Mouse (Mus musculus) midbrain, embryonic 11.5 days (tissue): ENCODE measurements around the gene Rps2. TPM values are rescaled to one million over a fixed set of nuclear protein-coding genes. Genes with fewer than 3 reads are reported as not detected.

Experiments used
- ATAC-seq: fragments of 200-750 bp; cut with Nextera tagmentation; 2 replicates; pipeline ENCODE4 v1.8.0; 2017; ENCODE audit warnings: moderate TSS enrichment, moderate library complexity; ENCODE audit not compliant: low FRiP score
- DNase-seq: peaks from one replicate; pipeline ENCODE4 v3.0.0; 2015; ENCODE audit warnings: low spot score; ENCODE audit errors: missing footprints
- H3K27ac ChIP-seq: fragments of 300-500 bp; sonication (generic); 2 replicates; pipeline ENCODE4 v1.5.1; 2014; ENCODE audit warnings: low read depth, low read length
- H3K27me3 ChIP-seq: fragments of 300-500 bp; sonication (generic); 2 replicates; pipeline ENCODE4 v1.6.1; 2014; ENCODE audit warnings: mild to moderate bottlenecking, low read length, moderate library complexity, mixed read lengths; ENCODE audit not compliant: control insufficient read depth, insufficient read depth
- H3K36me3 ChIP-seq: fragments of 300-500 bp; sonication (generic); 2 replicates; pipeline ENCODE4 v1.6.1; 2014; ENCODE audit warnings: mild to moderate bottlenecking, low read length, moderate library complexity, mixed read lengths; ENCODE audit not compliant: control insufficient read depth, insufficient read depth
- H3K4me1 ChIP-seq: fragments of 300-500 bp; sonication (generic); 2 replicates; pipeline ENCODE4 v1.6.1; 2014; ENCODE audit warnings: low read length; ENCODE audit not compliant: control insufficient read depth, insufficient read depth
- H3K4me2 ChIP-seq: fragments of 300-500 bp; sonication (generic); 2 replicates; pipeline ENCODE4 v1.6.1; 2014; ENCODE audit warnings: mild to moderate bottlenecking, moderate library complexity
- H3K4me3 ChIP-seq: fragments of 300-500 bp; sonication (generic); 2 replicates; pipeline ENCODE4 v1.5.1; 2014; ENCODE audit warnings: low read depth, low read length
- H3K9ac ChIP-seq: fragments of 300-500 bp; sonication (generic); 2 replicates; pipeline ENCODE4 v1.6.1; 2014; ENCODE audit warnings: low read length
- H3K9me3 ChIP-seq: fragments of 300-500 bp; sonication (generic); 2 replicates; pipeline ENCODE4 v1.6.1; 2016; ENCODE audit warnings: low read length; ENCODE audit not compliant: control insufficient read depth
- WGBS: fragments of 180-500 bp; shearing (Covaris S2); extraction: QIAGEN DNeasy Blood & Tissue Kit; methylation state at CpG from one replicate; pipeline ENCODE4 v1.1.7; 2014; 5-methylcytosine and 5-hydroxymethylcytosine counted together
- polyA plus RNA-seq: library from polyadenylated mRNA; unstranded; fragments of >200 nt; fragmentation: Nextera tagmentation; extraction: Ambion mirVana; gene quantifications from 2 replicates; pipeline ENCODE4 v1.2.1, GENCODE M21; 2014

Gene Rps2
- polyA plus RNA-seq, 1 experiment from 2014 or later = 1,392 TPM

DNA sequence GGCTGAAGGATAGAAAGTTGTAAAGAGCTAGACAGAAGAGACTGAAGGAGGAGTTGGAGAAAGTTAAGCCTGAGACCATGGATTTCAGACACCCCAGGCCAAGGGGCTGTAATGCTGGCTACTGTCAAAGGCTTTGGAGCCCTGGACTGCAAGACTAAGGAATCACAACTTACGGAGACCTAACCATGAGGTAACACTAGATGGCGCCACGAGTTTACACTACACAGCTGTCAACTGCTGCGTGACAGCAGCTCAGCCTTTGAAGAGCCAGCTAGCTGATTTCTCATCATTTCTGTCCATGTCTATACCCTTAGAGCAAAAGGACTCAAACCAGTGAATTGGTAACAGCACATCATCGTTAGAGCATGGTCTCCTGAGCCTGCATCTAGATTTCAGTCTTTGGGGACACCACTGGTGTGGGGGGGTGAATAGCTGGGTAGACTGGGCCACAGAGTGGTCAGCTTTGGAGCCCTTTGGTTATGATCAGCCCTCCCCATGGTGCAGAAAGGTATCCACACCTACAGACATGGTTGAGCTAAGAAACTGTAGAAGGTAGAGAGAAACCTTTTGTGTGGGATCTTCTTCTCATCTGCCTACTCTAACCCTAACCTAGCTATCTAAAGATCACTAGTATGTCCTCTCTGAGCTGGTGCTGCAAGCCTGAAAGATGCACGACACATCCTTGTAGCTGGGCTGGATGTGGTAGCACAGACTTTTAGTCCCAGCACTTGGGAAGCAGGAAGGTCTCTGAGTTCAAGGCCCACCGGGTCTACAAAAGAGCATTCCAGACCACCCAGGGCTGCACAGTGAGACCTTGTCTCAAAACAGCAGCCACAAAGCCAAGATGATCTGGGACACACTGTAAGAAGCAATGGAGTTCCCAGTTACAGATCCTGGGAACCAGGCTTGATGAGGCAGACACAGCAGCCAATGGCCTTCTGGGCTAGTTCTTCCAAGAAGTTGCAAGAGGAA is 27.9 kb downstream of the Rps2 start:
- ATAC-seq = peak; percentile 67; the same call in 1 of the 2 replicates
- no peak overlapping the region for H3K4me2 ChIP-seq

DNA sequence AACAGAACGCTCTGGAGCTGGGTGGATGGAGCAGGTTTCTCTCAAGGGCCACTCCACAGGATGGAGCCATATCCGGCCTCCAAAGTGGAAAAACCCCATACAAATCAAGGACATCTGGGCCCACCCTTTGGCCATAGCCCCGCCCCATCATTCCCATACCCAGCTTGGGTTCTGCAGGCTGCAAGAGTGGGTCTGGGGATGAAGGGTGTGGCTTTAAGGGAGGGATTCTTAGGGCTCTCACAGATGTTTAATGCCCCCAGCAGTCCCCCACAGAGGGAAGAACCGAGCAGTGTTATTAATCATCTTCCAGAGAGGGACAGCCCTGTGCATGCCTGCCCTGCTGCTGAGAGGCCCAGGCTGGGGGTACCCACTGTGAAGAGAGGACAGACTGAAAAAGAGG is 29.1 kb downstream of the Rps2 start:
- peaks cover 21% of the 10 kb centered on the region for H3K27me3 ChIP-seq
- DNase-seq (peak; percentile 56), ATAC-seq (no peak)
- no peaks in the 10 kb centered on the region for H3K9me3 ChIP-seq
- 45% methylated on average over 4 of the region's 4 CpGs for WGBS
- H3K4me3 ChIP-seq = no peak overlapping the region
- H3K9ac ChIP-seq = no peak overlapping the region
- no peak overlapping the region for H3K27ac ChIP-seq
- H3K4me2 ChIP-seq = no peak overlapping the region
- no peaks in the 10 kb centered on the region for H3K4me1 ChIP-seq
- no peaks in the 10 kb centered on the region for H3K36me3 ChIP-seq

More for the DNA sequence above, 27.9 kb downstream of the Rps2 start:
- 18% methylated on average over 7 of the region's 7 CpGs for WGBS
- DNase-seq = peak; percentile 97
- Histone ChIP-seq H3K9ac (no peak overlapping the region), H3K4me1 (no peaks in the 10 kb centered on the region), H3K36me3 (no peaks in the 10 kb centered on the region), H3K27ac (no peak overlapping the region), H3K9me3 (no peaks in the 10 kb centered on the region), H3K4me3 (no peak overlapping the region), H3K27me3 (peaks cover 11% of the 10 kb centered on the region)

DNA sequence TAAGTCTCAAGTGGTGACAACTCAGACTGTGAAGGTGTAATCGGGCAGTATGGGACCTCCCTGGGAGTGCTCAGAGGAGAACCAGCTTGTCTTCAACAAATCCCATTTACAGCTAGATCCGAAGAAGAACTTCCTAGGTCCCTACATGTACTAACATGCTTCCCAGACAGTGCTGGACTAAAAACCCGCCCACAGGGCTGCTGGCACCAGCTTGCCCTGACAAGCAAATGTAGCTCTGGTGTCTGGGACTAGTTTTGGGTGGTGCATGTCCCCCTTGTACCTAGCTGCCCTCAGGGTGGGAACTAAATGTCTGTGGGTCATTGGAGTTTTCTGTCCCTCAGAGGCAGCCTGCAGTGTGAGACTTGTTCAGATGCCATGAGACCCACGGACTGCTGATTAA is 33.6 kb downstream of the Rps2 start:
- no peaks in the 10 kb centered on the region for H3K36me3 ChIP-seq
- peaks cover 7% of the 10 kb centered on the region for H3K4me1 ChIP-seq
- DNase-seq = peak; percentile 86
- H3K4me2 ChIP-seq = no peak overlapping the region
- peaks cover 52% of the 10 kb centered on the region for H3K27me3 ChIP-seq
- H3K27ac ChIP-seq = no peak overlapping the region
- no peak for ATAC-seq
- no peaks in the 10 kb centered on the region for H3K9me3 ChIP-seq
- H3K4me3 ChIP-seq = no peak overlapping the region
- H3K9ac ChIP-seq = no peak overlapping the region
- 19% methylated on average over 4 of the region's 4 CpGs for WGBS

DNA sequence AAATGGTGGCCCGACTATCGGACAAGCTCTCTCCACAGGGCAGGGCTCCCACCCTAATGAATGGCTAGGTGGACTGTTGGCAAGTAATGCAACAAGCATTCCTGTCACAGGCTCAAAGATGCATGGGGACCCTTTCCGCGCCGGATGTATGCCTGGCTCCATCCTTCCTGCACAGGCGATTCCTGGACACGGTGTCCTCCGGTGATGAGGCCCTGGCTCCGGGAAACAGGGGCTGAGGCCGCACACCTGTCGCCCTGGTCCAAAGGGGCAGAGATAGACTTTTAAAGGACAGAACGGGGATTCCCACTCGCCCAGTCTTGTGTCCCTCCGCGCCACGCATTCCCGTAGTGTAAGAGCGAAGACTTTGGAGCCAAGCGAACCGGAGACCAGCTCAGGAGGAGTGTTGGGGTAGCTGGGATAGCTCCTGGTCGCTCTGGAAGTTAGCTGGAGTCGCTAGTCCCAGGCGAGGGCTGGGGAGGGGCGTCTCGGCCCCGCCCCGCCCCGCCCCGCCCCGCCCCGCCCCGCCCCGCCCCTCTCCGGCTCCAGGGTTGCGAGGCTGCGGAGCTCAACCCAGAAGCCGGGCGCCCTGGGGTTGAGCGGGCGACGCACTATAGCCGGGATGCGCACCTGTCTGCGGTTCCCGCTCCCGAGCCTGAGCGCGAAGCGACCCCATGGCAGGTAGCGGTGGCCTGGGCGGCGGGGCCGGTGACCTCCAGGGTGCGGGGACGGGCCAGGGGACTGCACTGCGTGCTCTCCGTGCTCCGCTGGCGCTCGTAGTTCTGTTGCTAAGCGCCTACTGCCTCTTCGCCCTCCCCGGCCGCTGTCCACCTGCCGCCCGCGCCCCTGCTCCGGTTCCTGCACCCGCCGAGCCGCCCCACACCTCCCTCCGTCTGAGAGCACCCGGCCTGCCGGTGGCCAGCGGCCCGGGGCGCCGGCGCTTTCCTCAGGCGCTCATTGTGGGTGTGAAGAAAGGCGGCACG is 34.8 kb downstream of the Rps2 start, which contains the start of gene Hs3st6:
TSS of gene Hs3st6 (plus strand) at position 574 of the 980 bp plus-strand sequence.
- Histone ChIP-seq H3K27me3 (peaks cover 52% of the 10 kb centered on the region), H3K4me1 (peaks cover 7% of the 10 kb centered on the region), H3K27ac (no peak within 1 kb of the TSS), H3K4me2 (peak within 1 kb of the TSS; percentile 96), H3K9ac (peak within 1 kb of the TSS; percentile 33; the same call in 1 of the 2 replicates), H3K36me3 (no peaks in the 10 kb centered on the region), H3K9me3 (no peaks in the 10 kb centered on the region), H3K4me3 (peak within 1 kb of the TSS; percentile 48)
- peak; percentile 91 for ATAC-seq
- peak; percentile 93 for DNase-seq
- under 1% methylated on average over 68 of the region's 82 CpGs for WGBS

DNA sequence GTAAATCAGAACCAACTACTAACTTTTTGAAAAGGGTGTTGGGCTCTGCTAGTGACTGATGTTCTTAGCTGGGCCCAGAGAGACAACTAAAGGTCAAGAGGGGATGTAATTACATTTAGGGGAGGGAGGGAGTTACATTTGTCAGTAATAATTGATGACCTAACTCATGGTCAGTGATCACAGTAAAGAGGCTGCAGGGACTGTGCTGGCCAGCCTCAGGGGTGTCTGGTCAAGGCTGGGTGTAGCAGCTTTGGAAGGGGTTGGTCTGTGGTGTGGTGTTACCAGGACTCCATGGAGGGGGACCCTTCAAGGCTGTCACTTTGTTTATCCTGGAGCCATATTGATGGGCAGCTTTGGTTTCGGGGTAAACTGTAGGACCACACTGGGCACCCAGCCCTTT is 39.5 kb downstream of the Rps2 start:
- 85% methylated on average over 1 of the region's 1 CpGs for WGBS
- Histone ChIP-seq H3K9me3 (no peaks in the 10 kb centered on the region), H3K27me3 (peaks cover 27% of the 10 kb centered on the region), H3K4me1 (peaks cover 6% of the 10 kb centered on the region), H3K4me2 (no peak overlapping the region), H3K27ac (no peak overlapping the region), H3K9ac (no peak overlapping the region), H3K4me3 (no peak overlapping the region), H3K36me3 (no peaks in the 10 kb centered on the region)
- DNase-seq = no peak
- ATAC-seq = no peak

DNA sequence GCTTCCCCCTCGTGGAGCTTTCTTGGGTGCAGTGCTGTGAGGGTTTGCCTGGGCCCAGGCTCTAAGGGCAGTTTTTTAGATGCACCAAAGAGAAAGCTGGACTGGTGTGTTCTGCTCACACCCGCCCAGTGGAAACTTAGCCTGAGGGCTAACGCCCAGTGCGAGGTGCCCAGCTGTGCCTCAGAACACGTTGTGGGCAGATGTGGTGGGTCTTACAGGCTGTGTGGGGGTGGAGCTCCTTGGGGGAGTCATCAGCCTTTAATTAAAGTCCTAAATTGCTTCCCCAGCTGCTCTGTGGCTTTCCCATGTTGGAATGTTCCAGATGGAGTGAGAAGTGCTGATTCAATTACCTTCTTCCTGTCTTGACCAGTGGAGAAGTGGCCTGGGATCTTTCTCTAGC is 43.2 kb downstream of the Rps2 start:
- DNase-seq (no peak), ATAC-seq (no peak)
- Histone ChIP-seq H3K36me3 (no peaks in the 10 kb centered on the region), H3K4me2 (no peak overlapping the region), H3K9ac (no peak overlapping the region), H3K4me1 (no peaks in the 10 kb centered on the region), H3K27ac (no peak overlapping the region), H3K9me3 (no peaks in the 10 kb centered on the region), H3K4me3 (no peak overlapping the region), H3K27me3 (no peaks in the 10 kb centered on the region)
- 56% methylated on average over 5 of the region's 5 CpGs for WGBS

DNA sequence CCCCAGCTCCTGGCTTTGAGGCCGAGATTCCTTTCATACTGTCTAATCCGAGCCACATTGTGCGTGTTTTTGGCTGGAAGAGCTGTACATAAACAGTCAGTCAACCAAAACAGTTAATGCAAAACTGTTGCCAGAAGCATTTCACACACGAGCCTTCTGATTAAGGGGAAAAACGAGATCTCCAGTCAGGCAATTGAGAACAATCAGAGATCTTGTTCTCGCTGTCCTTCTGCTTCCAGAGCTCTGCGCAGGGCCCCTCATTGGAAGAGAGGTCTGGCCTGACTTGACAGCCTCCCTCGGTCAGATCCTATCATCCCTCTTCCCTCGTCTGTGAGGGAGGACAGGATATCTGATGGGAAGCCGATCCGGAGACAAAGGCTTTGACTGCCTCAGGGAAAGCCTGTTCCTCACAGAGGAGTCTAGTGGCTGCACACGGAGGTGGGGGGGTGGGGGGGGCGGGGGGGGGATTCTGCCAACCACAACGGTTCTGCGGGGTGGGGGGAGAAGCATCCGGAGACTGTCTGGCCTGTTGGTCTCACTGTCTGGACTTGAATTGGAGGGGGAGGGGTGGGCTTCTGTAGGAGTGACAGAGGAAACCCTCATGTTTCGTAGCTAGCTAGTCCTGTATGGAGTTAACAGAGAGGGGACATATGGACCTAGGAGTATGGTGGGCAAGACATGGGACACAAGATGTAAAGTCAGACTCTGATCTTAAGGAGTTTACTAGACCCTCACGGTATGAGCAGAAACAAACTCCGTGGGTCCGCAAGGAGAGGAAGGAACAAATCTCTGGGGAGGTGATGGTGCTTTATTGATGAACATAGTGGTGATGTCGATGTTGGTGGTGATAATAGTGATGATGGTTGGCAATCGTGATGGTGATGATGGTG is 47.3 kb downstream of the Rps2 start:
- Histone ChIP-seq H3K36me3 (no peaks in the 10 kb centered on the region), H3K4me3 (no peak overlapping the region), H3K27ac (no peak overlapping the region), H3K4me2 (no peak overlapping the region), H3K9ac (no peak overlapping the region), H3K4me1 (no peaks in the 10 kb centered on the region), H3K27me3 (no peaks in the 10 kb centered on the region), H3K9me3 (no peaks in the 10 kb centered on the region)
- WGBS = 59% methylated on average over 21 of the region's 22 CpGs
- ATAC-seq (no peak), DNase-seq (peak; percentile 83)

DNA sequence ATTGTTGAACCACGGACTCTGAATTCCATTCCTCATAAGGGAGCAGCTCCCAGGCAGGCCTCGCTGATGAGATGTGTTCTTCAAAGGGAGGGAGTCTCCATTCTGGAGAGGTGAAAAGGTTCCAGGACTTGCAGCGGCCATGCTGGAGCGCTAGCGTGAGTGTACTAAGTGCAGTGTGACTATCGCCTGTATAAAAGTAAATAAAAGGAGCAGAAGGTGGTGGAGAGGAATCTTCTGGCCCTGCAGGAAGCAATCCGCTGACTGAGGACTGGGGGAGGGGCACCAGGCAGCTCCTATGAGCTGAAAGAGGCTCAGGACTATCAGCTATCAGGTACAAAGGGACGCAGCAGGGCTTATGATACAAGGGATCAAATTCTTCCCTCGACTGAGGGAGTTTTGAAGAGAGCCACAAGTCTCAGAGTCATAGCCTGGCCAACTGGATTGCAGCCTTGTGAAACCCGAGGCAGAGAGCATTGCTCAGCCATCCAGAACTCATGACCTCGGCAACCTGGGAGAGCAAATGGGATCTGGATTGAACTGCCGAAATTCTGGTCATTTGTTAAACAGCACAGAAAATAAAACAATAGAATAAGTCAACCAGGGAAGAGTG is 48.5 kb downstream of the Rps2 start:
- H3K9me3 ChIP-seq = no peaks in the 10 kb centered on the region
- no peaks in the 10 kb centered on the region for H3K36me3 ChIP-seq
- no peak overlapping the region for H3K4me3 ChIP-seq
- DNase-seq (peak; percentile 81), ATAC-seq (no peak)
- no peaks in the 10 kb centered on the region for H3K4me1 ChIP-seq
- H3K27ac ChIP-seq = no peak overlapping the region
- no peak overlapping the region for H3K9ac ChIP-seq
- H3K27me3 ChIP-seq = no peaks in the 10 kb centered on the region
- WGBS = 20% methylated on average over 12 of the region's 12 CpGs
- no peak overlapping the region for H3K4me2 ChIP-seq
